7 mouse cellular contexts compared by ENCODE assay signal in the genomic region with DNA sequence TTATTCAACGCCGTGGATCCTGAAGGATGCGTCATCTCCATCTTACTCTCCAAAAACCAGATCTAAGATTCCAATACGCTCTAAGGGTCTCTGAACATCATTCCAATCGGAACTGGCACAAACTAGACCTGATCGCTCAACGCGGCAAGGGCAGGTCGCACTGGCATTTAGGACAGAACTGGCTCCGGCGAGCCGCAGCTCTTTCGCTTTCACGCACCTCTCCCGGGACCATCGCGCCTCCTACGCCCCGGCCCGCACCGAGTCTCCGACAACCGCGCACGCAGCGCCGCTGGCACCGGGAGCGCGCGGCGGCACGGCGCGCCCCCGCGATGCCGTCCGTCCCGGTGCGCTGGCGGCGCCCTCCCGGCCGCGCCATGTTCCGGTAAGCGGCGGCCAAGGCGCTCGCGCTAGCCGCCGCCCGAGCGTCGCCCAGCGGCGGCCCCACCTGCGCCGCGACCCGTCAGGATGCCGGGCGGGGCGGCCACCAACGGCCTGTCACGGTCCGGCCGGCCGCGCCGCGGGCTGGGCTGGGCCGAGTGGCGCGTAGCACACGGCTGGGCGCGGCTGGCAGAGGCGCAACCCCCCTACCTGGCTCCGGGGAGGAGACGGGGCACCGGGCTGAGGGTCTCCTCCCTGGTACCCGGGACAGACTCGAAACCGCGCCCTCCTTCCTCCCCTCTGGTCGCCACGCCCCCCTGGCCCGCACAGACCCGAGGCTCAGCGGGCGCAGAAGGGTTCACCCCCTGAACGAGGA. TPM values are rescaled to one million over a fixed set of nuclear protein-coding genes. Genes with fewer than 3 reads are reported as not detected.
DNase-seq lines count a peak whose midpoint lies in the region; ATAC-seq and TF ChIP-seq lines count a peak whose summit lies in the region.

No protein-coding gene starts in this region.

- peak; percentile 36 for DNase-seq in ES-CJ7 (ENCODE audit: low read depth, low spot score)
- peak; percentile 59 for DNase-seq in adrenal gland, postnatal 10 days
- DNase-seq in embryonic facial prominence, embryonic 14.5 days (ENCODE audit: low spot score) = no peak
- peak; percentile 47 to 62 for DNase-seq in kidney, postnatal 4 days
- peak; percentile 44 for DNase-seq in lung, embryonic 14.5 days

- peak overlapping the region; percentile 91 for H3K4me3 ChIP-seq in embryonic facial prominence, embryonic 14.5 days (ENCODE audit: low read depth, low read length)
- H3K4me3 ChIP-seq in heart, embryonic 15.5 days = peak overlapping the region; percentile 99
- H3K4me3 ChIP-seq in lung, embryonic 14.5 days (ENCODE audit: low read depth, low read length) = peak overlapping the region; percentile 95
- H3K4me3 ChIP-seq in olfactory bulb, adult 2 months (ENCODE audit: insufficient read depth, low read depth, low read length) = peak overlapping the region; percentile 98

- H3K36me3 ChIP-seq in embryonic facial prominence, embryonic 14.5 days (ENCODE audit: control insufficient read depth, insufficient read depth, low read length) = peaks cover 27% of the 10 kb centered on the region
- H3K36me3 ChIP-seq in heart, embryonic 15.5 days = peaks cover 21% of the 10 kb centered on the region
- peaks cover 29% of the 10 kb centered on the region for H3K36me3 ChIP-seq in lung, embryonic 14.5 days (ENCODE audit: insufficient read depth)

- peak; percentile 83 for ATAC-seq in embryonic facial prominence, embryonic 14.5 days (ENCODE audit: low read depth)
- ATAC-seq in heart, embryonic 15.5 days (replicated peaks; ENCODE audit: insufficient number of reproducible peaks, insufficient read depth, low FRiP score, low read depth) = peak; percentile 82
- ATAC-seq in lung, embryonic 14.5 days (ENCODE audit: insufficient read depth) = peak; percentile 91

- H3K9me3 ChIP-seq in embryonic facial prominence, embryonic 14.5 days (ENCODE audit: control insufficient read depth, low read length) = no peaks in the 10 kb centered on the region
- no peaks in the 10 kb centered on the region for H3K9me3 ChIP-seq in heart, embryonic 15.5 days (replicated peaks)
- no peaks in the 10 kb centered on the region for H3K9me3 ChIP-seq in lung, embryonic 14.5 days (ENCODE audit: low read depth, low read length)

- peak overlapping the region; percentile 83 for H3K9ac ChIP-seq in embryonic facial prominence, embryonic 14.5 days (ENCODE audit: low read depth, low read length)
- H3K9ac ChIP-seq in heart, embryonic 15.5 days = peak overlapping the region; percentile 82
- peak overlapping the region; percentile 67 for H3K9ac ChIP-seq in lung, embryonic 14.5 days

- no peaks in the 10 kb centered on the region for H3K27me3 ChIP-seq in embryonic facial prominence, embryonic 14.5 days (replicated peaks; ENCODE audit: control insufficient read depth, insufficient read depth, low read length)
- no peaks in the 10 kb centered on the region for H3K27me3 ChIP-seq in heart, embryonic 15.5 days
- H3K27me3 ChIP-seq in lung, embryonic 14.5 days (ENCODE audit: insufficient read depth, low read length) = no peaks in the 10 kb centered on the region

- H3K4me1 ChIP-seq in embryonic facial prominence, embryonic 14.5 days (ENCODE audit: control insufficient read depth, insufficient read depth, low read length) = peaks cover 4% of the 10 kb centered on the region
- H3K4me1 ChIP-seq in heart, embryonic 15.5 days (replicated peaks) = peaks cover 17% of the 10 kb centered on the region
- no peaks in the 10 kb centered on the region for H3K4me1 ChIP-seq in lung, embryonic 14.5 days (ENCODE audit: insufficient read depth)
- H3K4me1 ChIP-seq in olfactory bulb, adult 2 months (ENCODE audit: control insufficient read depth, insufficient read depth, low read length) = peaks cover 4% of the 10 kb centered on the region; the same call in 1 of the 2 replicates

- 1% methylated on average over 15 of the region's 95 CpGs for WGBS in embryonic facial prominence, embryonic 14.5 days
- WGBS in heart, embryonic 15.5 days = under 1% methylated on average over 90 of the region's 95 CpGs
- under 1% methylated on average over 89 of the region's 95 CpGs for WGBS in lung, embryonic 14.5 days
- 1% methylated on average over 95 of the region's 95 CpGs for WGBS in olfactory bulb, adult 2 months

- H3K27ac ChIP-seq in embryonic facial prominence, embryonic 14.5 days (replicated peaks; ENCODE audit: low read depth, low read length) = peak overlapping the region; percentile 85
- H3K27ac ChIP-seq in heart, embryonic 15.5 days = peak overlapping the region; percentile 95
- peak overlapping the region; percentile 83 for H3K27ac ChIP-seq in lung, embryonic 14.5 days (ENCODE audit: low read depth)
- H3K27ac ChIP-seq in olfactory bulb, adult 2 months (ENCODE audit: insufficient read depth, low read depth, low read length) = peak overlapping the region; percentile 85

- no peak for TF ChIP-seq CTCF in lung, embryonic 14.5 days (IDR thresholded peaks at IDR 0.05; ENCODE audit: low read depth)
- no peak for TF ChIP-seq CTCF in olfactory bulb, adult 2 months (IDR thresholded peaks at IDR 0.05; ENCODE audit: insufficient read depth, low read depth, low read length)

- peak overlapping the region; percentile 83 for H3K4me2 ChIP-seq in embryonic facial prominence, embryonic 14.5 days (ENCODE audit: low read depth, low read length)
- H3K4me2 ChIP-seq in heart, embryonic 15.5 days = peak overlapping the region; percentile 92
- H3K4me2 ChIP-seq in lung, embryonic 14.5 days = peak overlapping the region; percentile 89

- no peak; the same call in 1 of the 2 replicates for TF ChIP-seq POLR2A in olfactory bulb, adult 2 months (IDR thresholded peaks at IDR 0.05; ENCODE audit: insufficient read depth, low read depth, low read length)

RNA-seq across cellular contexts. Expression of gene Ankrd12, which starts 0.5 kb away (rescaled TPM):
- total RNA-seq in adrenal gland, postnatal 10 days (2021) = 10 to 100 TPM; 21.0 to 23.1 TPM
- polyA plus RNA-seq in embryonic facial prominence, embryonic 14.5 days (2014; fragmentation: Nextera tagmentation; extraction: Ambion mirVana) = 24.9 and 25.2 TPM in 2 replicates
- polyA plus RNA-seq in heart, embryonic 15.5 days (2015; fragmentation: Nextera tagmentation; extraction: Ambion mirVana) = 19.1 and 20.7 TPM in 2 replicates
- 17.9 and 19.6 TPM in 2 replicates for polyA plus RNA-seq in lung, embryonic 14.5 days (2014; fragmentation: Nextera tagmentation; extraction: Ambion mirVana)
- polyA plus RNA-seq in olfactory bulb, adult 2 months (2012; ENCODE audit: insufficient read depth, insufficient read length, low replicate concordance, missing spikeins) = 70.3 TPM in 1 of 2 replicates, not detected in the other

RNA-seq across cellular contexts. Expression of gene Ndufv2, which starts 25.0 kb away (rescaled TPM):
- 100 to 1,000 TPM; 725 to 798 TPM for total RNA-seq in adrenal gland, postnatal 10 days (2021)
- 338 and 361 TPM in 2 replicates for polyA plus RNA-seq in embryonic facial prominence, embryonic 14.5 days (2014; fragmentation: Nextera tagmentation; extraction: Ambion mirVana)
- polyA plus RNA-seq in heart, embryonic 15.5 days (2015; fragmentation: Nextera tagmentation; extraction: Ambion mirVana) = 565 and 672 TPM in 2 replicates
- polyA plus RNA-seq in lung, embryonic 14.5 days (2014; fragmentation: Nextera tagmentation; extraction: Ambion mirVana) = 322 and 337 TPM in 2 replicates
- not detected in 2 replicates for polyA plus RNA-seq in olfactory bulb, adult 2 months (2012; ENCODE audit: insufficient read depth, insufficient read length, low replicate concordance, missing spikeins)

RNA-seq across cellular contexts. Expression of gene Washc1, which starts 35.0 kb away (rescaled TPM):
- total RNA-seq in adrenal gland, postnatal 10 days (2021) = 10 to 100 TPM; 28.5 to 35.5 TPM
- polyA plus RNA-seq in embryonic facial prominence, embryonic 14.5 days (2014; fragmentation: Nextera tagmentation; extraction: Ambion mirVana) = 35.1 and 37.6 TPM in 2 replicates
- 25.5 and 31.0 TPM in 2 replicates for polyA plus RNA-seq in heart, embryonic 15.5 days (2015; fragmentation: Nextera tagmentation; extraction: Ambion mirVana)
- polyA plus RNA-seq in lung, embryonic 14.5 days (2014; fragmentation: Nextera tagmentation; extraction: Ambion mirVana) = 31.5 and 33.4 TPM in 2 replicates
- not detected in 2 replicates for polyA plus RNA-seq in olfactory bulb, adult 2 months (2012; ENCODE audit: insufficient read depth, insufficient read length, low replicate concordance, missing spikeins)

RNA-seq across cellular contexts. Expression of gene Ddx11, which starts 47.0 kb away (rescaled TPM):
- total RNA-seq in adrenal gland, postnatal 10 days (2021) = 1 to 10 TPM; 5.4 to 8.6 TPM
- polyA plus RNA-seq in embryonic facial prominence, embryonic 14.5 days (2014; fragmentation: Nextera tagmentation; extraction: Ambion mirVana) = 11.1 and 12.0 TPM in 2 replicates
- polyA plus RNA-seq in heart, embryonic 15.5 days (2015; fragmentation: Nextera tagmentation; extraction: Ambion mirVana) = 9.5 and 12.4 TPM in 2 replicates
- polyA plus RNA-seq in lung, embryonic 14.5 days (2014; fragmentation: Nextera tagmentation; extraction: Ambion mirVana) = 25.7 and 29.6 TPM in 2 replicates
- not detected in 2 replicates for polyA plus RNA-seq in olfactory bulb, adult 2 months (2012; ENCODE audit: insufficient read depth, insufficient read length, low replicate concordance, missing spikeins)

Comparison
In these comparisons a context has a peak if more than half of its experiments do, and no peak if none do; other contexts are left out.
1. RNA of gene Ndufv2, which starts 25.0 kb away (polyA plus RNA-seq): 565 to 672 TPM in heart, embryonic 15.5 days, 338 to 361 TPM in embryonic facial prominence, embryonic 14.5 days and 322 to 337 TPM in lung, embryonic 14.5 days; not detected in olfactory bulb, adult 2 months; every median in the first group is over 100 times any median in the second.
2. Peak in every context shown above with its lines, with median percentiles within 50 percentile points of each other: ATAC-seq, H3K27ac ChIP-seq, H3K4me2 ChIP-seq, H3K4me3 ChIP-seq and H3K9ac ChIP-seq.